Mouse (Mus musculus) hindbrain, embryonic 14.5 days (tissue): ENCODE results near the gene Npl. TPM values are rescaled to one million over a fixed set of nuclear protein-coding genes. Genes with fewer than 3 reads are reported as not detected.

Experiments
- ATAC-seq: fragments of 200-750 bp; cut with Nextera tagmentation; 2 replicates; pipeline ENCODE4 v1.8.0; 2017; ENCODE audit warnings: moderate number of reproducible peaks, mild to moderate bottlenecking, moderate TSS enrichment, moderate library complexity; ENCODE audit not compliant: low FRiP score
- DNase-seq: peaks from one replicate; pipeline ENCODE4 v3.0.0-alpha.2; 2015; ENCODE audit warnings: low spot score
- H3K27ac ChIP-seq: fragments of 300-500 bp; sonication (generic); 2 replicates; pipeline ENCODE4 v1.5.1; 2014; ENCODE audit warnings: mild to moderate bottlenecking, moderate library complexity
- H3K27me3 ChIP-seq: fragments of 300-500 bp; sonication (generic); 2 replicates; pipeline ENCODE4 v1.6.1; 2014; ENCODE audit warnings: mild to moderate bottlenecking, low read length, mixed read lengths; ENCODE audit not compliant: control insufficient read depth, insufficient read depth
- H3K36me3 ChIP-seq: fragments of 300-500 bp; sonication (generic); replicated peaks from 2 replicates; pipeline ENCODE4 v1.6.1; 2014; ENCODE audit not compliant: control insufficient read depth, insufficient read depth
- H3K4me1 ChIP-seq: fragments of 300-500 bp; sonication (generic); replicated peaks from 2 replicates; pipeline ENCODE4 v1.6.1; 2014; ENCODE audit warnings: antibody characterized with exemption, low read length, mixed read lengths; ENCODE audit not compliant: control insufficient read depth, insufficient read depth
- H3K4me2 ChIP-seq: fragments of 300-500 bp; sonication (generic); replicated peaks from 2 replicates; pipeline ENCODE4 v1.6.1; 2014; ENCODE audit warnings: mild to moderate bottlenecking, moderate library complexity
- H3K4me3 ChIP-seq: fragments of 300-500 bp; sonication (generic); replicated peaks from 2 replicates; pipeline ENCODE4 v1.5.1; 2014; ENCODE audit warnings: mild to moderate bottlenecking, low read length
- H3K9ac ChIP-seq: fragments of 300-500 bp; sonication (generic); 2 replicates; pipeline ENCODE4 v1.6.1; 2014
- H3K9me3 ChIP-seq: fragments of 300-500 bp; sonication (generic); 2 replicates; pipeline ENCODE4 v1.6.1; 2016; ENCODE audit warnings: low read length; ENCODE audit not compliant: control insufficient read depth
- whole genome bisulfite sequencing: fragments of 180-500 bp; shearing (Covaris S2); extraction: QIAGEN DNeasy Blood & Tissue Kit; methylation state at CpG from one replicate; pipeline ENCODE4 v1.1.7; 2014; 5-methylcytosine and 5-hydroxymethylcytosine counted together
- polyA plus RNA-seq: library from polyadenylated mRNA; unstranded; fragments of >200 nt; fragmentation: Nextera tagmentation; extraction: Ambion mirVana; gene quantifications from 2 replicates; pipeline ENCODE4 v1.2.1, GENCODE M21; 2014

The Npl gene
- polyA plus RNA-seq, 1 experiment from 2014 or later, result 15.8 TPM

- Histone ChIP-seq H3K4me2 (no peak overlapping the region), H3K27ac (no peak overlapping the region), H3K9ac (no peak overlapping the region), H3K4me3 (no peak overlapping the region), H3K9me3 (no peaks in the 10 kb centered on the region), H3K4me1 (no peaks in the 10 kb centered on the region), H3K36me3 (no peaks in the 10 kb centered on the region), H3K27me3 (no peaks in the 10 kb centered on the region)
- DNase-seq (no peak), ATAC-seq (no peak)
- WGBS, result 92% methylated on average over 9 of the region's 9 CpGs
Measured at GRCm38 (mm10) chr1:153500030-153500429, 49.8 kb downstream of the Npl start.

GRCm38 (mm10) chr1:153496030-153496429 is 53.8 kb downstream of the Npl start:
- Histone ChIP-seq H3K4me3 (no peak overlapping the region), H3K4me1 (no peaks in the 10 kb centered on the region), H3K27ac (no peak overlapping the region), H3K27me3 (no peaks in the 10 kb centered on the region), H3K9ac (no peak overlapping the region), H3K36me3 (no peaks in the 10 kb centered on the region), H3K9me3 (no peaks in the 10 kb centered on the region), H3K4me2 (no peak overlapping the region)
- 87% methylated on average over 3 of the region's 3 CpGs for WGBS
- no peak for ATAC-seq
- DNase-seq, result no peak

GRCm38 (mm10) chr1:153493931-153494330 is 55.9 kb downstream of the Npl start:
- no peak overlapping the region for H3K4me3 ChIP-seq
- ATAC-seq (no peak), DNase-seq (no peak)
- no peaks in the 10 kb centered on the region for H3K36me3 ChIP-seq
- no peaks in the 10 kb centered on the region for H3K9me3 ChIP-seq
- no peaks in the 10 kb centered on the region for H3K27me3 ChIP-seq
- no peak overlapping the region for H3K4me2 ChIP-seq
- no peak overlapping the region for H3K9ac ChIP-seq
- WGBS, result 29% methylated on average over 6 of the region's 6 CpGs
- H3K27ac ChIP-seq, result no peak overlapping the region
- H3K4me1 ChIP-seq, result no peaks in the 10 kb centered on the region

GRCm38 (mm10) chr1:153493338-153493737 is 56.5 kb downstream of the Npl start:
- Histone ChIP-seq H3K4me3 (no peak overlapping the region), H3K9me3 (no peaks in the 10 kb centered on the region), H3K4me2 (no peak overlapping the region), H3K4me1 (no peaks in the 10 kb centered on the region), H3K9ac (no peak overlapping the region), H3K27me3 (no peaks in the 10 kb centered on the region), H3K27ac (no peak overlapping the region), H3K36me3 (no peaks in the 10 kb centered on the region)
- ATAC-seq (no peak), DNase-seq (no peak)
- WGBS, result 28% methylated on average over 4 of the region's 4 CpGs

- 97% methylated on average over 1 of the region's 1 CpGs for WGBS
- Histone ChIP-seq H3K4me1 (no peaks in the 10 kb centered on the region), H3K27me3 (no peaks in the 10 kb centered on the region), H3K4me2 (no peak overlapping the region), H3K27ac (no peak overlapping the region), H3K36me3 (no peaks in the 10 kb centered on the region), H3K4me3 (no peak overlapping the region), H3K9me3 (no peaks in the 10 kb centered on the region), H3K9ac (no peak overlapping the region)
- ATAC-seq, result no peak
- no peak for DNase-seq
Measured at GRCm38 (mm10) chr1:153491822-153492221, 58.0 kb downstream of the Npl start.

GRCm38 (mm10) chr1:153491345-153491744 is 58.5 kb downstream of the Npl start:
- ATAC-seq (no peak), DNase-seq (no peak)
- Histone ChIP-seq H3K36me3 (no peaks in the 10 kb centered on the region), H3K27ac (no peak overlapping the region), H3K9me3 (no peaks in the 10 kb centered on the region), H3K4me3 (no peak overlapping the region), H3K27me3 (no peaks in the 10 kb centered on the region), H3K4me1 (no peaks in the 10 kb centered on the region), H3K9ac (no peak overlapping the region), H3K4me2 (no peak overlapping the region)
- WGBS, result 90% methylated on average over 2 of the region's 2 CpGs

GRCm38 (mm10) chr1:153489963-153490362 is 59.9 kb downstream of the Npl start:
- no peak overlapping the region for H3K4me2 ChIP-seq
- ATAC-seq, result no peak

GRCm38 (mm10) chr1:153489540-153489939 is 60.3 kb downstream of the Npl start:
- Histone ChIP-seq H3K9ac (no peak overlapping the region), H3K4me2 (no peak overlapping the region)
- no peak for ATAC-seq

More at GRCm38 (mm10) chr1:153489963-153490362, 59.9 kb downstream of the Npl start:
- WGBS, result 91% methylated on average over 4 of the region's 4 CpGs
- Histone ChIP-seq H3K9ac (no peak overlapping the region), H3K4me3 (no peak overlapping the region), H3K27ac (no peak overlapping the region), H3K4me1 (peaks cover 13% of the 10 kb centered on the region), H3K36me3 (no peaks in the 10 kb centered on the region), H3K9me3 (no peaks in the 10 kb centered on the region), H3K27me3 (no peaks in the 10 kb centered on the region)
- DNase-seq, result no peak

GRCm38 (mm10) chr1:153489132-153489531 is 60.7 kb downstream of the Npl start:
- no peak overlapping the region for H3K4me2 ChIP-seq
- H3K9me3 ChIP-seq, result no peaks in the 10 kb centered on the region
- no peak for ATAC-seq
- WGBS, result 50% methylated on average over 7 of the region's 7 CpGs
- no peak overlapping the region for H3K27ac ChIP-seq
- H3K36me3 ChIP-seq, result no peaks in the 10 kb centered on the region
- no peak overlapping the region for H3K9ac ChIP-seq
- DNase-seq, result no peak
- peaks cover 21% of the 10 kb centered on the region for H3K4me1 ChIP-seq
- H3K27me3 ChIP-seq, result no peaks in the 10 kb centered on the region
- H3K4me3 ChIP-seq, result no peak overlapping the region

More at GRCm38 (mm10) chr1:153489540-153489939, 60.3 kb downstream of the Npl start:
- no peaks in the 10 kb centered on the region for H3K9me3 ChIP-seq
- no peaks in the 10 kb centered on the region for H3K27me3 ChIP-seq
- DNase-seq, result no peak
- H3K36me3 ChIP-seq, result no peaks in the 10 kb centered on the region
- WGBS, result 55% methylated on average over 2 of the region's 2 CpGs
- peaks cover 17% of the 10 kb centered on the region for H3K4me1 ChIP-seq
- H3K27ac ChIP-seq, result no peak overlapping the region
- H3K4me3 ChIP-seq, result no peak overlapping the region

GRCm38 (mm10) chr1:153487500-153487879 is 62.4 kb downstream of the Npl start, which contains the start of gene Dhx9:
TSS of gene Dhx9 (minus strand) at chr1:153487660.
- H3K4me2 ChIP-seq, result peak within 1 kb of the TSS; percentile 94
- DNase-seq (peak; percentile 99), ATAC-seq (peak; percentile 93)
- peak within 1 kb of the TSS; percentile 90 for H3K27ac ChIP-seq
- H3K9me3 ChIP-seq, result no peaks in the 10 kb centered on the region
- H3K36me3 ChIP-seq, result peaks cover 9% of the 10 kb centered on the region
- no peaks in the 10 kb centered on the region for H3K27me3 ChIP-seq
- 0% methylated on average over 35 of the region's 35 CpGs for WGBS
- H3K4me1 ChIP-seq, result peaks cover 29% of the 10 kb centered on the region
- H3K9ac ChIP-seq, result peak within 1 kb of the TSS; percentile 86
- H3K4me3 ChIP-seq, result peak within 1 kb of the TSS; percentile 79
